Mouse (Mus musculus): Measurements from ENCODE around the gene Pold1. TPM values are rescaled to one million over a fixed set of nuclear protein-coding genes. Genes with fewer than 3 reads are reported as not detected.

Gene Pold1
- polyA plus RNA-seq, 1 experiment from 2014 or later = 38.7 TPM

- Histone ChIP-seq H3K27ac (no peak overlapping the region), H3K4me2 (replicated peaks) (no peak overlapping the region), H3K4me1 (replicated peaks) (no peaks in the 10 kb centered on the region), H3K36me3 (peaks cover 84% of the 10 kb centered on the region), H3K27me3 (no peaks in the 10 kb centered on the region), H3K4me3 (replicated peaks) (no peak overlapping the region), H3K9ac (replicated peaks) (no peak overlapping the region), H3K9me3 (no peaks in the 10 kb centered on the region)
- ATAC-seq = no peak
- WGBS = 93% methylated on average over 41 of the region's 41 CpGs
Observed at GRCm38 (mm10) chr7:44538756-44539624, 9.7 kb downstream of the Pold1 start.

GRCm38 (mm10) chr7:44537496-44537895 is 11.2 kb downstream of the Pold1 start:
- Histone ChIP-seq H3K4me2 (replicated peaks) (no peak overlapping the region), H3K27ac (no peak overlapping the region), H3K9ac (replicated peaks) (no peak overlapping the region), H3K4me3 (replicated peaks) (no peak overlapping the region), H3K9me3 (no peaks in the 10 kb centered on the region), H3K36me3 (peaks cover 96% of the 10 kb centered on the region), H3K4me1 (replicated peaks) (no peaks in the 10 kb centered on the region), H3K27me3 (no peaks in the 10 kb centered on the region)
- ATAC-seq = no peak
- 93% methylated on average over 13 of the region's 13 CpGs for WGBS

DNA sequence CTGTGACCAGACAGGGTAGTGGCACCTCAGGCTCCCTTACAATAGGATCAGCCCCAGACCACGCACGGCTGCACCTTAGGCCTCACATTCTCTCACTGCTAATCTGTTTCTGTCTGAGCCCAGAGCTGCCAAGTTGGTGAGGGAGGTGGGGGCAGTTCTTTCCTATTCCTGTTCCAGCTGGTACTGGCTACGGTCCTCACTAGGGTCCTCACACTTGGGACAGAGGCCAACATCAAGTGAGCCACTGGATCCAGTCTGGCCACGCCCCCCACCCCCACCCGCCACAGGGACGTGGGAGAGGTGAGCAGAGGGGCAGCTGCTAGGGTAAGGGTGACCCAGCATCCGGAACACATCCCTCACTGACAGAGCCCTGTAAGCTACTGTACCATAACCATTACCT is 11.6 kb downstream of the Pold1 start:
- Histone ChIP-seq H3K9ac (replicated peaks) (no peak overlapping the region), H3K27ac (no peak overlapping the region), H3K4me2 (replicated peaks) (no peak overlapping the region), H3K27me3 (no peaks in the 10 kb centered on the region), H3K4me3 (replicated peaks) (no peak overlapping the region), H3K9me3 (no peaks in the 10 kb centered on the region), H3K4me1 (replicated peaks) (no peaks in the 10 kb centered on the region), H3K36me3 (peaks cover 95% of the 10 kb centered on the region)
- no peak for ATAC-seq
- whole genome bisulfite sequencing = 85% methylated on average over 7 of the region's 7 CpGs

DNA sequence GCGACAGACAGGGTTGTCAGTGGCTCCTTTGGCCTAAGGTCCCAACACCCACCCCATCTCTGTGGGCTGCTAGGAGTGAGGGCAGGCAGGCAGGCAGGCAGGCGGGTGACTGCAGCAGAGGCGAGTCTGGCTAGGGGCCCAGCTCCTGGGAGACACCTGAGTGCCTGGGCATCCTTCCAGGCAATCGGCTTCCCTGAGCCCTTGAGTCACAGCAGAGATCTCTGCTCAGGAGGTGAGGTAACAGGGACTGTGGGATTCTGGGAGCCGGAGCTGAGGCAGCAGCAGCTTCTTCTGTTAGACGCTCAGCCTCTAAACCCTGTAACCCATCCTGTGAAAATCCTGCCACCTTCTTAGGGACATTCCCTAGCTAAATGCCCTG is 12.1 kb downstream of the Pold1 start:
- peaks cover 91% of the 10 kb centered on the region for H3K36me3 ChIP-seq

DNA sequence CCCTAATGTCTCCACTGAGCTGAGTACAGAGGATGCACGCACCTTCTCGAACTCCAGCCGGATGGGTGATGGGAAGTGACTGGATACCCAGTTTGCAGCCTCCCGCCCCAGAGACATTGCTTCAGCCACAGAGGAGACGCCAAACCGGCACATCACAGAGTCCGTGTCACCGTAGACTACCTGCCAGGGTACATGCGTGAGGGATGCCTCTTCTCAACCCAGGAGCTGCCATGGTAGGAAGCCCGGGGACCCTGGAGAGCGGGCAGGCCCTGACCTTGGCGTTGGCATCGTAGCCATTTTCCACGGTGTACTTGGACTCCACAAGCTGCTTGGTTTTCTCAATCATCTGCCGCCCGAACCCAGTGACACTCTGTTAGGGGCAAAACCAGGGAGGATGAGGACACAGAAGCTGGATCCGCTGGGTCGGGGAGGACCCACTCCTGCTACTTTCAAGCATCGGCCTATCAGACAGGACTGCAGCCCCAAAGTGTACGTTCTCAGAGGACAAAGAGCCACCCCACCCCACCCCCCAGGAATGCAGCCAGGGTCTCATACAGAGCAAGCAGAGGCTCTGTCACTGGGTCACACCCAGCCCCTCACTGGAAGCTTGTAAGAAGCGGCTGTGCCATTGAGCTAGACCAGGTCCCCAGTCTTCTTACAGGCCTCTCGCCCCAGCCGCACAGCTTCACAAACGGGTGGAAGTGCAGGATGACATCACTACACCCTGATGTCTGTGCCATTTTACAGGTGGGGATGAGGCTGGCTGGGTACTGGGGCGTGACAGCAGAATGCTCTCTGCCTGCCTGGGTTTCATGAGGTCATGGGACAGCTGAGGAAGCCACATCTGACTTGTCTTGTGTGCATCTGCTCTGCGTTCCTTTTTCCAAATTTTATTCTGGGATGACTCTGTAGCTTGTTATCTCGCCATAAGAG is 12.7 kb downstream of the Pold1 start:
- H3K4me2 ChIP-seq (replicated peaks) = no peak overlapping the region
- ATAC-seq = no peak
- no peaks in the 10 kb centered on the region for H3K4me1 ChIP-seq (replicated peaks)
- peaks cover 84% of the 10 kb centered on the region for H3K36me3 ChIP-seq
- H3K9ac ChIP-seq (replicated peaks) = no peak overlapping the region
- 94% methylated on average over 27 of the region's 27 CpGs for WGBS
- H3K27me3 ChIP-seq = no peaks in the 10 kb centered on the region
- no peaks in the 10 kb centered on the region for H3K9me3 ChIP-seq
- H3K4me3 ChIP-seq (replicated peaks) = no peak overlapping the region
- H3K27ac ChIP-seq = no peak overlapping the region

More for the DNA sequence above, 12.1 kb downstream of the Pold1 start:
- Histone ChIP-seq H3K27me3 (no peaks in the 10 kb centered on the region), H3K9ac (replicated peaks) (no peak overlapping the region), H3K9me3 (no peaks in the 10 kb centered on the region), H3K27ac (no peak overlapping the region), H3K4me2 (replicated peaks) (no peak overlapping the region), H3K4me1 (replicated peaks) (no peaks in the 10 kb centered on the region), H3K4me3 (replicated peaks) (no peak overlapping the region)
- ATAC-seq = no peak
- 94% methylated on average over 6 of the region's 6 CpGs for WGBS

- H3K4me2 ChIP-seq (replicated peaks) = no peak overlapping the region
- no peak overlapping the region for H3K27ac ChIP-seq
- no peaks in the 10 kb centered on the region; the same call in 1 of the 2 replicates for H3K27me3 ChIP-seq
- no peak for ATAC-seq
- 91% methylated on average over 19 of the region's 19 CpGs for WGBS
- no peak overlapping the region for H3K4me3 ChIP-seq (replicated peaks)
- H3K9ac ChIP-seq (replicated peaks) = no peak overlapping the region
- H3K36me3 ChIP-seq = peaks cover 73% of the 10 kb centered on the region
- H3K4me1 ChIP-seq (replicated peaks) = no peaks in the 10 kb centered on the region
- no peaks in the 10 kb centered on the region for H3K9me3 ChIP-seq
Observed at GRCm38 (mm10) chr7:44534656-44535441, 13.8 kb downstream of the Pold1 start.

DNA sequence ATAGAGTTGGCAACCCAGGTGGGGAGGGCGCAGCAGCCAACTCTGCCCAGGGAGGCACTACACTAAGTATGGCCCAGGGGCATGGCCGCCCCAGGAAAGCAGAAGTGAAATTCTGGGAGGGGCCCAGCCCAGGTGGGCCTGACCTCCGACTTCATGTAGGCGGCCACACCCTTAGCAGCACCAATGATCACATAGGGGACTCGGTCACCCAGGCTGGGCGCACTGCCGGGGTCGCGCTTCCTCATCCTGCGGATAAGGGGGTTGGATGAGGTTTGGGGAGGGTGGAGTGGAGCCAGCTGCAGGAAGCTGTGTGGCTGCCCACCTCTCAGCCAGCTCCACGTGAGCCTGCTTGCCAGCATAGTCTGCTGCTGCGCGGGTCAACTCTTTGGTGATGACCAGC is 14.4 kb downstream of the Pold1 start:
- Histone ChIP-seq H3K27me3 (peaks cover 5% of the 10 kb centered on the region), H3K9me3 (no peaks in the 10 kb centered on the region), H3K4me3 (replicated peaks) (no peak overlapping the region), H3K27ac (no peak overlapping the region), H3K4me1 (replicated peaks) (no peaks in the 10 kb centered on the region), H3K4me2 (replicated peaks) (no peak overlapping the region), H3K36me3 (peaks cover 67% of the 10 kb centered on the region), H3K9ac (replicated peaks) (no peak overlapping the region)
- 94% methylated on average over 13 of the region's 13 CpGs for WGBS
- no peak for ATAC-seq

DNA sequence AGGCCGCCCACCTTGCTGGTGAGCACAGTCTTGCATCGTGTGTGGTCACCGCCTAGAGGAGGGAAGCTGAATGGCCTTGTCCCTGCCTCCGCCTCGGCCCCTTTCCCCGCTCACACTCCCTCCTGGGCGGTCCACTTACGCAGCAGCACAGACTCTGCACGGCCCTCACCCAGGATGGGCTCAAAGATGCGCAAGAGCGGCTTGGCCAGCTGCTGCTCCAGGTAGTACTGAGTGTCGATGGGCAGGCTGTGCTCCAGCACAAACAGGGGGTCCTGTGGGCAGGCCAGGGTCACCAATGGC is 15.0 kb downstream of the Pold1 start:
- H3K27ac ChIP-seq = no peak overlapping the region
- no peak overlapping the region for H3K9ac ChIP-seq (replicated peaks)
- ATAC-seq = no peak
- no peak overlapping the region for H3K4me2 ChIP-seq (replicated peaks)
- H3K4me3 ChIP-seq (replicated peaks) = no peak overlapping the region
- peaks cover 11% of the 10 kb centered on the region for H3K27me3 ChIP-seq
- peaks cover 62% of the 10 kb centered on the region for H3K36me3 ChIP-seq
- H3K4me1 ChIP-seq (replicated peaks) = no peaks in the 10 kb centered on the region
- 80% methylated on average over 12 of the region's 12 CpGs for WGBS
- H3K9me3 ChIP-seq = no peaks in the 10 kb centered on the region

GRCm38 (mm10) chr7:44532918-44533745 is 15.5 kb downstream of the Pold1 start:
- H3K27me3 ChIP-seq = peaks cover 16% of the 10 kb centered on the region
- H3K9me3 ChIP-seq = no peaks in the 10 kb centered on the region
- peaks cover 56% of the 10 kb centered on the region for H3K36me3 ChIP-seq
- peaks cover under 1% of the 10 kb centered on the region; the same call in 1 of the 2 replicates for H3K4me1 ChIP-seq (replicated peaks)
- WGBS = 89% methylated on average over 29 of the region's 29 CpGs
- no peak overlapping the region for H3K4me3 ChIP-seq (replicated peaks)
- H3K9ac ChIP-seq (replicated peaks) = no peak overlapping the region
- no peak for ATAC-seq
- H3K4me2 ChIP-seq (replicated peaks) = no peak overlapping the region
- no peak overlapping the region for H3K27ac ChIP-seq

DNA sequence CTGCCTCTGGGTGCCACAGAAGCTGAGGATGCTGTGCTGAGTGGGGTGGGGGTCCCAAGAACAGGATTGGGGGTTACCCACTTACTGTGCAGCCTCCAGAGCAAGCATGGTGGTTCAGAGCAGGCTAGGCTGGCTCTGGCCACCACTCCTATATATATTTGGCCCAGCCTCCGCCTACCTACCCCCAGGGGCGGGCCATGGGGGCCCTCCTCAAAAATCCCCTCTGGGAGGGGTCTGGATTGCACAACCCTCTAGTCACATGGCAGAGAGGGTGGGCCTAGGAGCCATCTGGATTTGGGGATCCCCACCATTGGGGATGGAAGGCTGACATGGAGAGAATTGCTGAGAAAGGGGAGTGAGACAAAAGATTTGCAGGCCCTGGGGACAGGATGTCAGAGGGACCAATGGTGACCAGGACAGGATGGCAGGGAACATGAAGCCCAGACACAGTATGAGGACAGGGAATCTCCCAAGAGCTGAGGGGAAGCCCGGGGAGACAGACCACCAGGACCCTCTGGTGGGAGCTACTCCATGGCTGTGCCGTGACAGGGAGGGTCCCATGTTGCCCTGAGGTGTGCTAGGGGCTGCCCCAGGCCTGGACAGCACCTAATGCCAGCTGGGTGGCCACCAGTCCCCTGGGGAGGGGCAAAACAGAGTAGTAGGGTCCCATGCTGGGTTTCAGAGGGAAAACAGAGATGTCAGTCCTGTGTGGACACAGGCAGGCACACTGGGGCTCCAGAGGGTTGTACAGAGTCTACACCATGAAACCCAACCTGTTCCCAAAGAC is 16.5 kb downstream of the Pold1 start, which contains the start of gene Spib:
Spib (minus strand) TSS at position 126 of the 787 bp plus-strand sequence.
- H3K4me2 ChIP-seq (replicated peaks) = no peak within 1 kb of the TSS
- WGBS = 91% methylated on average over 4 of the region's 4 CpGs
- peaks cover 22% of the 10 kb centered on the region for H3K27me3 ChIP-seq
- H3K9ac ChIP-seq (replicated peaks) = no peak within 1 kb of the TSS
- H3K4me3 ChIP-seq (replicated peaks) = no peak within 1 kb of the TSS
- no peak within 1 kb of the TSS for H3K27ac ChIP-seq
- ATAC-seq = no peak
- H3K9me3 ChIP-seq = no peaks in the 10 kb centered on the region
- H3K36me3 ChIP-seq = peaks cover 46% of the 10 kb centered on the region
- H3K4me1 ChIP-seq (replicated peaks) = peaks cover 6% of the 10 kb centered on the region
